Mouse (Mus musculus) common myeloid progenitor, adult 5-6 weeks (primary cell): ENCODE measurements around the gene Sptlc2. TPM values are rescaled to one million over a fixed set of nuclear protein-coding genes. Genes with fewer than 3 reads are reported as not detected.
"Not testable (repeated sequence)": the region's sequence is repeated elsewhere in the genome, so short reads cannot be mapped to it uniquely, and the experiment has no call there.

Experiments used
- ATAC-seq: replicated peaks from 2 replicates; pipeline ENCODE4 v1.8.0; 2016; ENCODE audit warnings: low read depth, mild to moderate bottlenecking, moderate TSS enrichment, inconsistent platforms; ENCODE audit not compliant: poor library complexity, severe bottlenecking
- total RNA-seq: library from RNA; stranded (forward); fragments of 200-1000, 187-1606 nt; gene quantifications from 2 replicates; pipeline ENCODE4 v1.2.3, GENCODE M21; 2017

Gene Sptlc2
- total RNA-seq, 1 experiment from 2014 or later: 79.8 TPM

DNA sequence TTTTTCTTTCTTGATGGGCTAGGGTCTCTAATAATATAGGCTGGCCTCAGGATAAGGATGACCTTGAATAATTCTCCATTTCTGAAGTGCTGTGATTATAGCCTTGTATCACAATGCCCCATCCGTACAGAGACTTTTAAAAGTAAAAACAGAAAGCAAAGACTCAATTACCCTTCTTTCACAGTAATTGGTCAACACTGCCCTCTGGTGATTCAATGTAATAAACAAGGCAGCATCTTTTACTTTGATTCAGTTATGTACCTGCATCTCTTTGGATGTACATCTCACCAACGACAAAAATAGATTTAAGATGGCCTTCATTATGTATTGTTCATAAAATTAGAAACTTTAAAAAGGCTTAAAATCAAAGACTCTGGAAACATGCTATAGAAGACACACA is 53.3 kb downstream of the Sptlc2 start:
- peak; percentile 74 for ATAC-seq

DNA sequence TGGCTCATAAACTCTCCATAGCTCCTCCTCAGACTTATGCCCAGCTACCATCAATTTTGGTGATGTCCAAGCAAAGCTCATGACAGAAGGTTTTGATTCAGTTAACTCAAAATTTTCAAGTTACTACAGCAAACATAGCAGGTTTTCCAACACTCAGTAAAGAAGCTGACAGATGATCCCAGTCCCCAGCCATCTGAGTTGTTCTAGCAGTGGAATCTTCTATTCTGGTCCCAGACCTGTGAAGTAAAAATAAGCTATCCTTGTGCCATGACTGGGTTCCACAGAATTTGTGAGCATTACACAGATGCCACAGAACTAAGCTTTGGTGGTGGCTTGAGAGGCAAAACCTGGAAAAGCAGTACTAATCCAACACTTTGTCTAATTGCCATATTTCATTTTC is 54.4 kb downstream of the Sptlc2 start:
- no peak for ATAC-seq

DNA sequence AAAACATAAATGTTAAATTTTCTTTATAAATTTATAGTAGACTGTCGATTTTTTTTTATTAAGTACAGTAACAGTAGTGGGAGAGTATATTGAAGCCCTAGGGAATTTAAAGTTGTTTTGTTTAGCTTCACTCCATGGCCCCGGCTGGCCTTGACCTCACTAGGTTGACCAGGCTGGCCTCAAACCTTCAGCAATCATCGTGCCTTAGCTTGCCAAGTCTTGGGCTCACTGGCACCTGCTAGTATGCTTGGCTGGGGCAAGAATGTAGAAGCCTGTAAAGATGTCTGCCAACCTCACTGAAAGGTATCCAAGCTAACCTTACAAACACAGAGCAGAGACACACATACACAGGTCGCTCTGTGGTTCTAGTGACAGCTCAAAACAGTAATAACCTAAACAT is 55.6 kb downstream of the Sptlc2 start:
- no peak for ATAC-seq

DNA sequence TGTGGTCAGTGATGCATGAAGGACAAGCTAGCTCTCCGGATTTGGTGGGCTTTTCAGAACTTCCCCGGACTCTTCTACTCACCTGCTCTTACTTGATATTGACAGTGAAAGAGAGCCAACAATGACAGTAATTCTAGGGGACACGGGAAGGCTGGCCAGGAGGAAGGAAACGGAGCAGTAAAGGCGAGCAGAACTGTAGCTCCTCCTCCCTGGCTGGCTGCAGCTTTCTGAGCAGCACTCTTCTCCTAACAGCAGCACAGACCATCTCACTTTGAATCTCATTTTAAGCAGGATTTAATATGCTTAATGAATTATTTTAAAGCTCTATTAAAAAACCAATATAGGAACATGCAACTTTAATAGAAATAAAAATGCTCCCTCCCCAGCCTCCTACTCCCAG is 56.2 kb downstream of the Sptlc2 start:
- ATAC-seq: no peak

DNA sequence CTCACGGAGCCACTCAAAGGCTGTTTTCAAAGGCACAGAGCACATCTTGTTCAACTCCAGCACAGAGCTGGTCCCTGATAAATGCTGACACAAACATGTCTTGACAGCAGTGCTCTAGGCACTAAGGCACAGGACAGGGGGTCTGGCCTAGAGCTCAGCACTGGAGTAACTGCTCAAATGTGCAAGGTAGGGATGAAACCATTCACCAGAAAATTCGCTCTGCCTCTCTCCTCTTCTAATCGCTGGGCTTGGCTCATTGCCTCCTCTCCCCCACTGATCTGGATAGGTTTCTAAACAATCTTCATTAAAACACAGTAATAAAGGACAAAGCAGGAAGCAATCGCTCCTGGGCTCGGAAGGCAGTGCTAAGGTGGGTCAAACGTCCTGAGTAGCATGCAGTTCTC is 57.1 kb downstream of the Sptlc2 start:
- ATAC-seq: no peak

DNA sequence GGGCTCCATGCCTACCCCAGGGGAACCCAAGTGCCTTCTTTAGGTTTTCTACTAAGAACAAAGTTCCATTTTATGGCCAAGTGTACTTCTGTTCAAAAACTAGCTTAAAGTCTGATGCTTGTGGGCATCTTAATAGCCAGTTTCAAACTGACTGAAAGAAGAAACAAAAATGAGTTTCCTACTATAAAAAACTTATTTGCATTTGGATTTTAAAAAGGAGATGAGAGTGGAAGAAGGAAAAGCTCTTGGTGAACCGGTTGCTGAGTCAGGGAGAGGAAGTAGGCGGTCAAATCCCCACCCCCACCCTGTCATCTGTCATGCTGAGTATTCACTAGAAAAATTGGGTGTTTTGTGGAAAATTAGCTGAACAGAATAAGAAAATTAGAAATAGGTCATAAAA is 57.9 kb downstream of the Sptlc2 start:
- peak; percentile 48 for ATAC-seq

DNA sequence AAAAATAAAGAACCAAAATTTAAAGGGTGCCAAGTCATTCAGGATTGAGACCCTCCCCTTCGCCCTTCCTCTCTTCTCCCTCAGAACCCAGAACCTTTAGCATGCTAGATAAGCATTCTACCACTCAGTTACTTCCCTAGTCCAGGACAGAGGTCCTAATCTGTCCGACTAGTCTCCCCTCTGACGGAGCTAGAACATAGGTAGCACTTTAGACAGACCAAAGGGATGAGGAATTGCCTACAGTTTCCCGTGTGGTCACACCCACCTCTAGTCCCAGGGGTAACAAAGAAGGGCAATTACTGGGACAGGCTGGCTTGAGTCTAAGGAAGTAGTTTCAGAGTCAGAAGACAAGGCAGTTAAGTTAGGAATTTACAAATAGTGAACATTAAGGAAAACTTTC is 60.1 kb downstream of the Sptlc2 start:
- peak; percentile 36; the same call in 1 of the 2 replicates for ATAC-seq

DNA sequence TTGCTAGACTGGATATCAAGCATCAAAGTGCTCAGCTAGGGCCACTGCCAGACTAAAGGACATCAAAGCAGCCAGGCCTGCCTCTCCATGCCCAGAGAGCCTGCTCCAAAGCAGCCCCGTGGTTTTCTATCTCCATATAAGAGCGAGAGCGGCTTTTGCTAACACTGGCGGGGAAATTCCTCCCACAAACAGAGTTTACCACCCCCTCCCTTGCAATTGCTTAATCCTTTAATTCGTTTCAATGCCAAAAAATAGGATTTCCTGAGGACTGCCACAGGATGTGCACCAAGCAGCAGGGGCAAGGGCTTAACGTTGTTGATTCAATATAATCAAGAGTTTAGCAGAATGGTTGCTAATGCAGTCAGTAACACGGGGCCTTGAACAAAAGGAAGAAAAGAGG is 60.5 kb downstream of the Sptlc2 start:
- ATAC-seq: peak; percentile 17

DNA sequence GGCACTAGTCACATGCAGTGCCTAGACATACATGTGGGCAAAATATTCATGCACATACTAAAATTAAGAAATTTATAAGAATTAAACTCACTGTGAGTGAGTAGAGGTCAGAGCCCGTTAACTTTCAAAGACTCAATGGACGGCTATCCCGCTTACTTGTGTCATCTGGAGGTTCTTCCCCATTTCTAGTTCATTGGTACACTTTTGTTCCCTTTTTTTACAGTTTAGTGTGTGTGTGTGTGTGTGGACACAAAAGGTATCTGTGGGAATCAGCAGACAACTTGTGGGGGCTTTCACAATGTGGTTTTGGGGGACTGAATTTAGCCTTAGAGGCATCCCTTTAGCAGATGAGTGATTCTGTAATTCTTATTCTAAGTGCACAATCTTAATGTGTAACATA is 62.7 kb downstream of the Sptlc2 start:
- ATAC-seq: peak; percentile 48

DNA sequence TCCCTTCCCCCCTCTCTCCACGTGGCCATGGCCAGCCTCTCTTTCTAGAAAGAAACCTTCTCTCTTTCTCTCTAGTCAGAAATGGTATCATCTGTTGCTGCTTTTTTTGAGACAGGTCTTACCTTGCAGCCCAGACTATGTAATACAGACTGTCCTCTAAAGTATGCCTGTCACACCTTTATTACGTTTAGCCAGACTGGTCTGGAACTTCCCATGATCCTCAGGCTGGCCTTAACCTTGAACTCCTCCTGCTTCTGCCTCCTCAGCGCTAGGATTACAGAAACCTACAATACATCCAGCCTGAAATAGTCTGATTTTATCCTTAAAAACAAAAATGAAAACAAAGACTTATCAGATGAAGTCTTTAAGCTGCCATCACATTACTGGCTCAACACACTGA is 68.9 kb downstream of the Sptlc2 start:
- ATAC-seq: no peak

DNA sequence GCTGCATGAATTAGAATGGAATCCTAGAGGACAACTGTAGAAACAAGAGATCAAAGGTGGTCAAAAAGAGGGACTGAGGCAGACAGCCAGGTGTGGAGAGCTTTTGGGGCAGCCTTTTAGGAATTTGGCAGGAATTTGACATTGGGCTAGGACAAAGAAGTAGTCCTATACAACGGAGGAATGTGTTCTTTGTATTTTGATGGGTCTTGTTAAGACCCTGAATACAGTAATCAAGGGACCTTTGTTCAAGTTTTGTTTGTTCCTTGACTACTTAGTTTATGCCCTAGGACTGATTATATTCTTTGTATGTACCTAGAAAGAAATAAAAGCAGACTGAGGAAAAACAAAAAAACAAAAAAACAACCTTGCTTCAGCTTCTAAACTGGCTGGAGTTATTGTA is 70.2 kb downstream of the Sptlc2 start:
- no peak for ATAC-seq

DNA sequence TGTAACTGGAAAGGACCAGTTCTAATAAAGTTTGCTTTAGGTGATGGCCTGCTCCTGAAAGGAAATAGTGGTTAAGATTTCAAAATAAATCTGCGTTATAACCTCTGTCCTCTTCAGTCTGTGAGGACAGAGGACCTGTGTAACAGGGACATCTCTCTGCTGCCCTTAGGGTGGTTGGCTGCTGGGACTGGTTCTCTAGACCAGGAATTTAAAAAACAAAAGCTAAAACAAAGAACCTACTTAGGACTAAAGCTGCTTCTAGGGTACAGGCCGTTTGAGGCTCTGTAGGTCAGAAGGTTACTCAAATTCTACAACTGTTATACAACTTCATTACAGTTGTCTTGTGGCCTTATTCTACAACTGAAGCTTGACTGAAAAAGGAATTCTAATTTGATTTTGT is 75.1 kb downstream of the Sptlc2 start:
- ATAC-seq: no peak

DNA sequence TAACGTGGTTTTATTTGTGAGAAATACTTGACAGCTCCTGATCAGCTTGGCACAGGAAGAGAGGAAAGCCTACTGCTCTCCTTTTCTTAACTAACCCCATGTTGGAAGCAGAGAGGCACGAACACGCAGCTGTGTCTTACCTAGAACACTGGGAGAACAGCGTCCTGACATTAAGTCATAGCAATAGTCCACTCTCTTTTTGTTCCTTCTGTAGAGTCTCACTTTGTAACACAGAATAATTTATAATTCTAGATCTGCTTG is 81.6 kb downstream of the Sptlc2 start:
- not testable (repeated sequence) for ATAC-seq

DNA sequence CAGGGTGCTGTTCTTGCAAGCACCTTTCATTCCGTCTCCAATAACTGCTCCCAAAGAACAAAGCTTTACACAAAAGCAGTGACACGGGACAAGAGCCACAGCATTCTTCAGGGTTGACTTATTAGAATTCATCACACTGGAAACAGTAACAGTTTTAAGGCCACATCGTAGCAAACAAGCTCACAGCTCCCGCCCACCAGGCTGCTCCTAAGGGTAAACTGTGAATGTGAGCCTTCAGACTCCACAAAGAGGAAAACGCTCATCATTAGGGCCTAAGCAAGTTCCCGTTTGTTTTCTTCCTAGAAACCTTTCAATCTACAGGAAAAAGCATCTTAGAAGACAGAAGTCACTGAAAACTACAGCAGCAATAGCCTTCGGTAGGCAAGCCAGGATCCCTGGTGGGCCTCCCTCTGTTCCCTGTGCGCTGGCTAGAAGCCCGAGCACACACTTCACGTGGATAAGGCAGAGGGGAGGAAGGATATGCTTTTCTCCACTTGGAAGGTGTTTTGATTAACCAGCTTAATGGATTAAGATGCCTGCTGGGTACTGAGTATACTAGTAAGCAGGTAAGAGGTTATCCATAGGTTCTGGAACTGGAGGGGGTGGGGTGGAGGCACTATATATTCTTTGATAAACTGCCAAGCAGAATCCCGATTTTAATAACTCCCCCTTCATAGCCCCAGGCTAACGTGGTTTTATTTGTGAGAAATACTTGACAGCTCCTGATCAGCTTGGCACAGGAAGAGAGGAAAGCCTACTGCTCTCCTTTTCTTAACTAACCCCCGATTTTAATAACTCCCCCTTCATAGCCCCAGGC is 82.2 kb downstream of the Sptlc2 start:
- no peak for ATAC-seq

DNA sequence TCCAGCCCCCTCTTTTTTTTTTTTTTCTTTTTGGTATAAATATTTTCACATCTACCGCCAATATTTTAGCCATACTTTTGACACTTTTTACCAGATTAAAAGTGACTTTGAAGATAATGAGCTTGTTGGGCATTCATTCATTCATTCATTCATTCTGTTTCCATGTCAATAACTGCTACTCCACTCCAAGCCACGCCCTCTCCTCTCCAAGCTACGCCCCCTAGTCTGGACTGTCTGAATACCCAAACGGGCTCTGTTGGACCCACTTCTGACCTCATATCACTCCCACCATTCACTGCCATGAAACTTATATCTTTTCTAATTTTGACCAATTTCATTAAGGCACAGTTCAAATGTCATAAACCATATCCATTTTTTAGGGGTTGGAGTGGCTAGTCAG is 87.0 kb downstream of the Sptlc2 start:
- no peak for ATAC-seq

DNA sequence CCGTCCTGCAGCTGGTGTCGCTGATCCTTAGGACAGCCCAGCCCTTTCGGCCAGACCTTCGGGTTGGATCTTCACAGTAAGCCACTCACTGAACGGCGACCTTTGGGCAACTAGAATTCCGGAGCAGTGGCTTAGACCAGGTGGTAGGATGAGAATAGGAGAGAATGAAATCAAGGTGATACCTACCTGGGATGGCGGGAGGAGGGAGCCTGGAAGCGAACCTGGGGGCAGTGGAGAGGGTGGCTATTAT is 87.8 kb downstream of the Sptlc2 start:
- no peak for ATAC-seq

DNA sequence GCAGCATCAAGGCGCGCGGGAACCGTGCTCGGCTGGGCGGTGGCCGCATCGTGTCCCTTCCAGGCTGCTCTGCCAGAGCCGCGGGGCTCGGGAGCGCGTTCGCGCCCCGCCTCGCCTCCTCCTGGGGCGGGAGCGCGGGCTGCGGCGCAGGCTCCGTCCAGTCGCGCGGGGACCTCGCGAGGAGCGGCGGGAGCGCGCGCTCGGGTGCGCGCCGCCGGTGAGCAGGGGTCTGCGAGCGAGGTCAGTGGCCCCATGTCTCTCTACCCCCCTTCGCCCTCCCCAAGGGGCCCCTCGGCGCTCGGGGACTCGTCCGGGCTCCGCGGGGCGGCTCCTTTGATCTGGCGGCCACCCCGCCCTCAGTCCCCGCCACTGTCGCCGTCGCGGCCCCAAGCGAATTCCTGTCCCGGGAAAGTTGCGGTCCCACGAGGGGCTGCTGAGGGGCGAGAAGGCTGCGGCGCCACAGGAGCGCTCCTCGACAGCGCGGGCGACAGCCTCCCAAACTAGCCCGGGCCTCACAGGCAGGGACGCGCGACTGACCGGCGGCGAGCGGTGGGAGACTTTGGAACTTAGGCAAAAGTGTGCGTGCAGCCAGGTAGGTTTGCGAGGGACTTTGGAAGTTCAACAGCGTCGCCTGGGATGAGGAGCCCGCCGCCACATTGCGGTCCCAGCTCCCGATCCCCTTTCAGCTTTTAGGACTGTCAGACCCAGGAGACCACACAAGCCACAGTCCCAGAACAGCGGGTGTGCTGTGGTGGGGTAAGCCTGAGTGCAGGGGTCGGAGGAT is 88.3 kb downstream of the Sptlc2 start, which contains the start of gene Ism2:
Ism2 (minus strand) TSS at position 49 of the 784 bp plus-strand sequence.
- ATAC-seq: peak; percentile 53

DNA sequence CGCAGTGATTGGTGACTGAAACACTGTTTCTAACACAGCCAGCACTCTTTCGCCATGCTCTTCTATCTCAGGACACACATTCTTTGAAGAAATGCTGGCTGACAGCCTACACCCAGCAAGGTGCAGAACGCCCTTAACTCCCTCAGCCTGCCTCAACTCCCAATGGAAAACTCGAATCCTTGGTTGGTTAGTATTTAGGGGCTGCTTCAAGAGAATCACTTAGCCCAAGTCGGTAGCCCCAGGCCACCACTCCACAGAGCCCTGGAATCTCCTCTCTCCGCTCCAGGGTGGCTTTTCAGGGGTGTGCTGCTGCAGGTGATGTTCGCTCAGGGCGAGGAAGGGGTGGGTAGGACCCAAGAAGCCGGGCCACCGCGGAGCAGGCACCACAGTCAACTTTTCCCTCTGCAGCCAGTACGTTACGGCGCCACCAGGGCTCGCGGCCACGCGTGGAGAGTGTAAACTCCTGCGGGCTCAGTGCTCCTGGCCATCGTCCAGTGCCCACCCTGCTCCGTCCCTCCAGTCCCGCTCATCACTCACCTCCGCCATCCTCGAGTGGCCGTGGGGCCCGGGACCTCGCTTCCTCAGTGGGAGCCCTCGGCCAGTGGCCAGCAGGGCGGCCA is 89.0 kb downstream of the Sptlc2 start:
- peak; percentile 34 for ATAC-seq

DNA sequence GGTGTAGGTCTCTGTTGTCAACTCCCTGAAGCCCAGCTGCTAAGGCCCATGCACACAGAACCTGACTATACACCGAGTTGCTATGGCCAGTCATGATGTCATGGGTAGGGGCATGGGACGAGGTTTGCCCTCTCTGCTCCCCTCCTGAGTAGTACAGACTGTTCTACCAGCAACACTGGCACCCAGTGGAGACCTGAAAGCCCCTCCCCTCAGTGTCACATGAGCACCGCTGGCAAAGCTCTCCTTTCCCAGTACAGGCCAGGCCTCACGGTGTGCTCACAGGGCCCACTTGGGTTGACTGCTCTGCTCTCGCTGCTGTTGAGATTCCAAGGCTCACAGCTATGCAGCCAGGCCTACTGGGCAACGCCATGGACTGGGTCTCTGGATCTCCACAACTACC is 94.2 kb downstream of the Sptlc2 start:
- no peak for ATAC-seq

DNA sequence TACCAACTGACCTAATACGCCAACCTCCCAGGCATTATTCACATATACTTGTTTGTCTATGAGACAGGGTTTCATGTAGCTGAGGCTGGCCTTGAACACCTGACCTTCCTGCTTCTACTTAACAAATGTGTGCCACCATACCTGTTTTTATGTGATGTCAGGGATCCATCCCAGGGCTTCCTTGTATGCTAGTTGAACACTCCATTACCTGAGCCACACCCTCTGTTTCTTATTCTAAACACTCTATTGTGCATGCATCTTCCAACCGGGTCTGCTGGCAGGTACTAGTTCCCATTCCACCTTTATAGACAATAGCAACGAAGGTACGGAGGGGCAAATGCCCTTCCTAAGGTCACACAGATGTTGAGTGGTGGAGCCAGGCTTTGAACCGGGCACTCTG is 99.1 kb downstream of the Sptlc2 start:
- ATAC-seq: no peak

DNA sequence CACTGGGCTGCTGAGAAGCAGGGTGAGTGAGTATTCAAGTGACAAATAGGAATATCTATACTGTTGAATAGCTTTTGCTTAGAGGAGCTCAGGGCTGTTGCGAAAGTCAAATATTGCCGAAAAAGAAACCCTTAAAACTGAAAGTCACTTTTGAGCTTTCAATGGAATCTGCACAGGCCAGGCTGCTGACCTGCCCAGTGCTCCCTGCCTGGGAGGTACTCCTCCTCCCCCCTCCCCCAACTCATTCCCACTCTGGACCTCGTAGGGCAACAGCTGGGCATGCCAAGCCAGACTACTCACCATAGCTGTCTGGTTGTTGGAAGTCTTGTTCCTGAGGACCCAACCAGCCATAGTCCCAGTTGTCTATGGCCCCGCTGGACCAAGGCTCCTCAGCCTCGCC is 103.4 kb downstream of the Sptlc2 start:
- ATAC-seq: no peak

DNA sequence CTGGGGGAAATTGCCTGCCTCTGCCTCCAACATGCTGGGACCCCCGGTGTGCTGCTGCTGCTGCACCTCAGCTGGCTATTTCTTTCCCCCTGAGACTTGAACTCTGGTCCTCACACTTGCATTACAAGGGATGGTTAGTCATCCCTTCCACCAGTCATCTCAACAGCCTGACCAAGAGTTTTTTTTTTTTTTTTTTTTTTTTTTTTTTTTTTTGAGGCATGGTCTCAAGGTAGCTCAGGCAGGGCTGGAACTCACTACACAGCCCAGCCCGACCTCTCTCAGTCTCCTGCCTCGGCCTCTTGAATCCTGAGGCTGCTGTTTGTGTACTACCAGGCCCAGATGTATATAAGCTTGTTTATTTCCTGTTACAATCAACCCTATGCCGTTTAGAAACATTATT is 103.9 kb downstream of the Sptlc2 start:
- no peak for ATAC-seq
